Mouse (Mus musculus) thymus, postnatal 25 days (tissue): ENCODE measurements around the gene Ptchd4.

ENCODE experiments used
- DNase-seq: peaks from one replicate; pipeline ENCODE4 v3.0.0; 2022

The Ptchd4 gene

DNA sequence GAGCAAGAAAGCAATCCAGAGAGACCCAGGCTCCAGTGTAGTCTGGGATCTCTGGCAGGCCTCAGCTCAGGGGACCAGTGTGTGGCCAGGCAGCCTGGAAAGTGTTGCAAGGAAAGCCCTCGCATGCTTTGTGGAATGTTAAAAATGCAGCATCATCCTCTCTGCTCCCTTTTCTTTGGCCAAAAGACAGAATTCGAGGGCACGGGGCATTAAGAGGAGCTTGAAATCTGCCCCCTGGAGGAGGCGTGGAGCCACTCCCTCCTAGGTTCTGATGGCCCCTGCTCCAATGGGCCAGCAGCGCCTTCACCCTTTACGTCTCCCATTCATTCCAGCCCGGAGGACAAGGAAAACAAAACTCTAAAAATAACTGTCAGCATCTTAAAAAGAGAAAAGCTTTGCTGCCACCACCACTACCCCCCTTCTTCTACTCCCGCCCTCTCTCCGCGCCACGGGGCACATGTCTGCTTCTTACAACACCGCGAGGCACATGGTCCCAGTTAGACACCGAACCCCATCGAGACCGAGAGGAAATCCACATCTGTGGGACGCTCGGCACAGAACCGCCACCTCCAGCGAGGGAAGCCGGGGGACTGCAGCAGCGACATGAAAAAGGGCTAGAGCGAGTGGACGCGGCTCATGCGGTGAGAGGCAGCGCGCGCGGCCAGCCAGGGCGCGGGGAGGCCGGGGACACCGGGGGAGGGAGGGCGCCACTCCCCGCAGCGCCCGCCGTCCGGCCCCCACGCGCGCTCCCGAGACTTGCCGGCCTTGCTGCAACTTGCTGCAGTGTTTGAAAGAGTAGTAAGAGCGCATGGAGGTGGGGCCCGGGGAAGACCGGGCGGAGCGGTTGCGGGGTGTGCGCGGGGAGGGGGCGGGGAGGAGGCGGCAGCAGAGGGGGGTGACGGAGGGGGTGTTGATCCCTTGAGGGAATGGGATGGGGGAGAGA, at the start of gene Ptchd4:
Ptchd4 (plus strand) TSS at position 279 of the 943 bp plus-strand sequence.
- no peak for DNase-seq

GRCm38 (mm10) chr17:42276861-42277260, 38.9 kb upstream of the Ptchd4 start:
- no peak for DNase-seq

DNA sequence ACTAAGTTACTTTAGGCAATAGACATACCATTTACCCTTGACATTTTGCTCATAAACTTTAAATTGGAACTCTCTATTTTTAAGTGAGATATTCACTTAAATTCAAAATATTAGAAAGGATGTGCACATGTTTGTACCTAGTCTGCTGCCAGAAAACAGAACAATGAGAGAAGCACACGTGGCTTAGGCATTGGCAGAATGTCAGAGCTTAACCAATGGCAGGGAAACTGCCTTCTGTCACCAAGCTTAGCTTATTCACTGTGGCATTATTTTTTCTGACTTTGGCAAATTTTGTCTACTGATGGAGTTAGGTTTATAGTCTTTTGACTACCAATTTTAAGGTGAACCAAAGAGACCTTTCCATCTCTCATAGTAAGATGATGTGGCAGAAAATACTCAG, 31.4 kb upstream of the Ptchd4 start:
- no peak for DNase-seq

DNA sequence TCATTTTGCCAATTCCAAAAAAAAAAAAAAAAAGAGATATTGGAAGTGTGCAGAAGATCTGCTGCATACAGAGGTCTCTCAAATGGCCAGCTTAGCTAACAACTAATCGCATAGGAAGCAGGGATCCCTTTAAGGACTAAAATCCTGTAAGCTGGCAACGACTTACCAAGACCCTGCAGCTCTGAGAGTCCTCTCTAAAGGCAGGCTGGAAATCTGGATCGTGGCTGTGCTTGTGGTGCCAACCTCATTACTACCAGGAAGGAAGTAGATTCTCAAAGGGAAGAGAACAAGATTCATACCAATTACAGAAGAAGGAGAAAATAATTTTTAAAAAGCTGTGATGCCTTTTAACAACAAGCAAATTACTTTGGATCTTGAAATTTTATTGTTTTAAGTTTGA, 29.5 kb upstream of the Ptchd4 start:
- DNase-seq: no peak

- no peak for DNase-seq
Observed at GRCm38 (mm10) chr17:42290341-42290740, 25.4 kb upstream of the Ptchd4 start.

GRCm38 (mm10) chr17:42291793-42292192, 24.0 kb upstream of the Ptchd4 start:
- DNase-seq: no peak

- no peak for DNase-seq
Observed at GRCm38 (mm10) chr17:42297986-42298385, 17.8 kb upstream of the Ptchd4 start.

DNA sequence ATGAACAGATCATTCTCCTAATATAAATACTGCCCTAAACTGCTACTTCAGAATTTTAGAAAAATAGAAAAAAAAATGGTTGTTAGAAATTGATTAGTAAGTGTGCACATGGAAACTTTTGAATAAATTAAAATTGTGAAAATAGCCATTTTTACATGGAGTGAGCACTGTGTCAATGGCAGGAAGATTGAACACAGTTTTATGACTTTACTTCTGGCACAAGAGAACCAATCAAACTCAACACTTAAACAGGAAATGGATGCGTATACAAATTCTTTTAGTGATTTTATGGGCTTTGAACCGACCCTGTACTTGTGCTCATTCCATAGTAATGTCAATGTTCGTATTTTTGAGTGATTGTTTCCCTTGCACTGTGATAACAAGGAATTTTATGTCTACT, 16.1 kb upstream of the Ptchd4 start:
- DNase-seq: no peak

- DNase-seq: no peak
Observed at GRCm38 (mm10) chr17:42303062-42303577, 12.6 kb upstream of the Ptchd4 start.

DNA sequence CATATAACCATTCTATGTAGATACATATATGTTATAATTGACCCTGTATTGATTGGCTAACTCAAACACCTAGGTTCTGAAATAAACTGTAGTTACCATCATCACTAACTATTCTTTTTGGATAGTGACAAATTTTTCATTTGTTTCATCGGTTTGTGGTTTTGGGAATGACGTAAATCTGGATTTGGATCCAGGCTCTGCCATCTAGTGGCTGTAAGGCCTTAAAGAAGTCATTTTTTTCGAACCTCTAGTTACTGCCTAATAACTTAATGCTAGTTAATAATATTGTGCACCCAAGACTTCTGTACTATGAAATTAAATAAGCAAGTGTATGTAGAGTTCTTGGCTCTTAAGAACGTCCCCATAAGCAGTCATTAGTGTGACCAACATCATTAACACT, 11.5 kb upstream of the Ptchd4 start:
- DNase-seq: no peak

GRCm38 (mm10) chr17:42307001-42307400, 8.7 kb upstream of the Ptchd4 start:
- no peak for DNase-seq

- DNase-seq: no peak
Observed at GRCm38 (mm10) chr17:42310136-42310535, 5.6 kb upstream of the Ptchd4 start.

GRCm38 (mm10) chr17:42316612-42316982, 850 bp downstream of the Ptchd4 start:
- DNase-seq: no peak

GRCm38 (mm10) chr17:42335787-42336186, 20.0 kb downstream of the Ptchd4 start:
- DNase-seq: no peak

GRCm38 (mm10) chr17:42336571-42336970, 20.8 kb downstream of the Ptchd4 start:
- DNase-seq: no peak

DNA sequence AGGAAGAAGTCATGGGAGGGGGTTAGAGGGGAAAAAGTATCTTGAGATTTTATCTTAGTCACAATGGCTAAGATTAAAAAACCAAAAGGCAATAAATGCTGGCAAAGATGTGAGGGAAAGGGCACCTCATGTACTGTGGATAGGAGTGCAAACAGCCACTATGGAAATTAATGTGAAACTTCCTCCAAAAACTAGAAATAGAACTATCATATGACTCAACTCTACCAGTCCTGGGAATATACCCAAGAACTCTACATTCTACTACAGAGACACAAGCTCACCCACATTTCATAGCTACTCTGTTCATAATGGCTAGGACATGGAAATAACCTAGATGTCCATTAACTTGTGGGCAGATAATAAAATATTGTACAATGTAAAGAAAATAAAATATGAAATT, 30.3 kb downstream of the Ptchd4 start:
- no peak for DNase-seq

- no peak for DNase-seq
Observed at GRCm38 (mm10) chr17:42358481-42358880, 42.7 kb downstream of the Ptchd4 start.

DNA sequence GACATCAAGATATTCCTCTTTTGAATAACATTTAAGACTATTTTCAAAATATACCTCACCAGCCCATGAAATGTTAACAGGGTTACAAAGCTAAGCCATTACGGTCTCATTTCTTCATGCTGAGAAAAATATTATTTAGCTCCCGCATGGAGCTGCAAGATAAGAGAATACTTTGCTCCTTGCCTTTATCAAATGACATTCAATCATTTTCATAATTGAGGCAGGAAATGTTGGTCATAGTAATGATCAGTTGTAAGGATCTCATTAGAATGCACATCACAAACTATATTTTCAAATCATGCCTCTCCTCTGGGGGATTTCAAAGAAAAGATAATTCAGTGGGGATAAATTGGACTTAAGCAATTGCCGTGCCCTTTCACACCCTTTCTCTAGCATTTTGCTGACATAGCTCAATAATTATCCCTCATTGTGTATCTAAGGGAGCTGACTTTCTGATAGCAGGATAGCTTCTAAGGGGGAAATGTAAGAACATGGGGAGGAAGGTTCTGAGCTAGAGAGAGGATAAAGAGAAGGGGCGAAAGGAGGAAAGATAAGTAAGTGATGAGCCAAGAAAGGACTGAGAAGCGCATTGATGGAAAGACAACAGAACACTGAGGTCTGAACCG, 47.5 kb downstream of the Ptchd4 start:
- DNase-seq: no peak

DNA sequence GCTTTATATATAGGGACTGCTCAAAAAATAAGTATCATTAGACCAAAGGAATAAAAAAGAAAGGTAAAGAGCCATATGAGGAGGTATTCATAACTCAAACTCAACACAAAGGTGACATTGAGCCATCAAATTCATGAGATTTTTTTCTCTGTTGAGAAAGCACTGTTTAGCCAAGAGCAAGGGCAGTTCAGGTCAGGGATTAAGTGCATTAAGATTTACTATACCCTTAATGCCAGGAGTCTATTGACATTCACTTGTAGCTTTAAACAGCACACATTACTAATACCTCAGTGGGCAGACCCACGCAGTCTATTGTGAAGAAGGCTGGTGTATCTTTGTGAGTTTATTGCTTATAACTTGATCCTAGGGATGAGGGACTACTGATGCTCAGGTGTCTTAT, 49.0 kb downstream of the Ptchd4 start:
- DNase-seq: no peak

GRCm38 (mm10) chr17:42374881-42375280, 59.1 kb downstream of the Ptchd4 start:
- DNase-seq: no peak

DNA sequence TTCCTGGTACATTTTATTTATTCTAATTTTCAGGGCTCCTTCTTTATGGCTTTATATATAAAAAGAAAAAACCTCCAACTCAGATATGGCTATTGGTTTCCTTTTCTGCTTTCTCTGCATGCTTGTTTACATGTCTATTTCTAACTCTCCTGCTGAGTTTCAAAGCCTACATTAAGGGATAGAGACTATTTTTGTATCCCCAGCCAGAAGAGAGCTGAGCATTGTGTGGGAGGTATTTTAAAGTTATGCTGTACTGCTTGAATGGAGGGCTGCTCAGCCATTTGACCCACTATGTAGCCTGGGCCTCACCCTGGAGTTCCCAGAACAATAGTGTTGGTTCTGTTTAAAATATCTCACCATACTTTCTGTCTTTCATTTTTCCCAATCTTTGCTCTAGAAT, 77.3 kb downstream of the Ptchd4 start:
- DNase-seq: no peak

- DNase-seq: no peak
Observed at GRCm38 (mm10) chr17:42395299-42395698, 79.6 kb downstream of the Ptchd4 start.

DNA sequence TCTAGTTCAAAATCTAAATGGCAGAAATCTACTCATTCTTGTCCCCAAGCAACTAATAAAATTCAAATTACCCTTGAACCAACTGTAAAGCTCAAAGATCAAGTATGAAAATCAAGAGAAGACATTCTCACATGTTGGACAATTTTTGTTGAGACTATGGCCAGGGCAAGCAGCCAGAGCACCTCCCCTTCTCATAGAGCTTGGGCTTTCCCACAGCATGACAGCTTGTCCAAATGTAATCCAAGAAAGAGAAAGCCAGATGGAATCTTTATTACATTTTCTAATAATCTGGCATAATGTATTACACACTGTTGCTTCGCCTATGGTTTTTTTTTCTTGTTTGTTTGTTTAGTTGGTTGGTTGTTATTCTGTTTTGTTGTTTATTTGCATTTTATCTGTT, 102.7 kb downstream of the Ptchd4 start:
- DNase-seq: no peak

DNA sequence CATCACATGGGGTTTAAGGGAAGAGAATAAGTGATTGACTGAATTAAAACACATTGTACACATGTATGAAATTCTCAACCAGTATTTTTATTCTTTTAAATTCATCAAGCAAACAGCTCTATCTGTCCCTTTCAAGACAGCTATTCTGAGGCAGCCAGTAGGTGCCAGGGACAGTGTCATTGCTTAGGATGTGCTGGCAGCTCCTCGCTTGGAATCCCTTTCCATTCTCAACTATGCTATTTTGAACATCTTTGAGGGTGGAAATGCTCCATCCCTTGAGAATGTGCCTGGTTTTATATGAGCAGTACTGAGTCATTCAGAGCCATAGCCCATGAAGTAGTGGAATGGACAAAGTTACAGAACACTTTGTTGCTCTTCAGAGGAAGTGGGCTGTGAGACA, 112.2 kb downstream of the Ptchd4 start:
- DNase-seq: no peak
